Mouse (Mus musculus) neural tube, embryonic 15.5 days (tissue): ENCODE data around the gene Plpp1. TPM values are rescaled to one million over a fixed set of nuclear protein-coding genes. Genes with fewer than 3 reads are reported as not detected.
A peak's percentile ranks its signal among the peaks of the same experiment; 100 is the strongest.

Source experiments
- ATAC-seq: fragments of 200-750 bp; cut with Nextera tagmentation; 2 replicates; pipeline ENCODE4 v1.8.0; 2017; ENCODE audit warnings: mild to moderate bottlenecking, moderate TSS enrichment, moderate library complexity; ENCODE audit not compliant: low FRiP score
- H3K27ac ChIP-seq: fragments of 300-500 bp; sonication (generic); replicated peaks from 2 replicates; pipeline ENCODE4 v1.5.1; 2015; ENCODE audit warnings: mild to moderate bottlenecking, inconsistent platforms
- H3K27me3 ChIP-seq: fragments of 300-500 bp; sonication (generic); replicated peaks from 2 replicates; pipeline ENCODE4 v1.6.1; 2015; ENCODE audit warnings: inconsistent platforms
- H3K36me3 ChIP-seq: fragments of 300-500 bp; sonication (generic); 2 replicates; pipeline ENCODE4 v1.6.1; 2015; ENCODE audit warnings: inconsistent platforms
- H3K4me1 ChIP-seq: fragments of 300-500 bp; sonication (generic); 2 replicates; pipeline ENCODE4 v1.6.1; 2015; ENCODE audit warnings: inconsistent platforms
- H3K4me2 ChIP-seq: fragments of 300-500 bp; sonication (generic); 2 replicates; pipeline ENCODE4 v1.6.1; 2015; ENCODE audit warnings: inconsistent platforms, mild to moderate bottlenecking, moderate library complexity
- H3K4me3 ChIP-seq: fragments of 300-500 bp; sonication (generic); replicated peaks from 2 replicates; pipeline ENCODE4 v1.5.1; 2015; ENCODE audit warnings: mild to moderate bottlenecking, inconsistent platforms
- H3K9ac ChIP-seq: fragments of 300-500 bp; sonication (generic); replicated peaks from 2 replicates; pipeline ENCODE4 v1.6.1; 2015; ENCODE audit warnings: mild to moderate bottlenecking, inconsistent platforms
- H3K9me3 ChIP-seq: fragments of 300-500 bp; sonication (generic); replicated peaks from 2 replicates; pipeline ENCODE4 v1.6.1; 2016; ENCODE audit warnings: inconsistent platforms
- WGBS: fragments of 180-500 bp; shearing (Covaris S2); methylation state at CpG from one replicate; pipeline ENCODE4 v1.1.7; 2015; ENCODE audit warnings: mixed read lengths; 5-methylcytosine and 5-hydroxymethylcytosine counted together
- polyA plus RNA-seq: library from polyadenylated mRNA; unstranded; fragments of >200 nt; fragmentation: Nextera tagmentation; extraction: Ambion mirVana; gene quantifications from 2 replicates; pipeline ENCODE4 v1.2.1, GENCODE M21; 2015

Plpp1 gene
- 73.3 and 77.0 TPM in 2 replicates for polyA plus RNA-seq

DNA sequence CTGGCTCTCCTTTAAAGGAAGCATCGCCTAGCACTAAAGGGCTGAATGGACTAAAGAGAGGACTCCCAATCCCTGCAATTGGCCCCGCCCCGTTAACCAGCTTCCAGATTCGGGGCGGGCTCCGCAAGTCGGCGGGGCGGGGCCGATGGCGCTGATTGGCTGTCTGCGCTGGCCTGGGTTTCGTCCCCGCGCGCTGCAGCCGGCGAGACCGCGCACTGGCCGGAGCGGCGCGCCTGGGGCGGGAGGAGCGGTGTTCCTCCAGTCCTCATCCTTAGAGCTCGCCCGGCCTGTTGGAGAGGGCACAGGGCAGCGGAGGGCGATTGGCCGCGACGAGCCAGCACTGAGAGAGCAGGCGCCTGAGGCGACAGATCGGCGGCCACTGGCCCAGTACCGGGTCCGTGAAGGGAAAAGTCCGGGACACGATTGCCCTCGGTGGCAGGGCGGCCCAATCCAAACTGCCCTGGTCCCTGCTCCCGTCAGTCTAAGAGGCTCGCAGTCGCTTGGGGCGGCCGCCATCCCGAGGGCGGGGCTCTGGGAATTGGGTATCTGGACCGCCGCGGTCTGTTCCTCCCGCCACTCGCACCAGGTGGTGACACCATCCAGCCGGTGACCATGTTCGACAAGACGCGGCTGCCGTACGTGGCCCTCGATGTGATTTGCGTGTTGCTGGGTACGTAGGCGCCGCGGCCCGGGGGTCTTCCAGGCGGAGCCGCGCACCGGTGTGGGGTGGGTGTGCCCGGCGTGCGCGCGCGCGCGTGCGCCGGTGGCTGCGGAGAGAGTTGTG is at the start of gene Plpp1:
Gene Plpp1 (plus strand): TSS at position 196 of the 784 bp plus-strand sequence.
- Histone ChIP-seq H3K4me2 (peak within 1 kb of the TSS; percentile 86), H3K4me3 (peak within 1 kb of the TSS; percentile 87), H3K4me1 (peaks cover 24% of the 10 kb centered on the region), H3K36me3 (peaks cover 4% of the 10 kb centered on the region), H3K27ac (peak within 1 kb of the TSS; percentile 98), H3K9ac (peak within 1 kb of the TSS; percentile 95), H3K9me3 (no peaks in the 10 kb centered on the region), H3K27me3 (no peaks in the 10 kb centered on the region)
- ATAC-seq = peak; percentile 97
- WGBS = under 1% methylated on average over 77 of the region's 83 CpGs

DNA sequence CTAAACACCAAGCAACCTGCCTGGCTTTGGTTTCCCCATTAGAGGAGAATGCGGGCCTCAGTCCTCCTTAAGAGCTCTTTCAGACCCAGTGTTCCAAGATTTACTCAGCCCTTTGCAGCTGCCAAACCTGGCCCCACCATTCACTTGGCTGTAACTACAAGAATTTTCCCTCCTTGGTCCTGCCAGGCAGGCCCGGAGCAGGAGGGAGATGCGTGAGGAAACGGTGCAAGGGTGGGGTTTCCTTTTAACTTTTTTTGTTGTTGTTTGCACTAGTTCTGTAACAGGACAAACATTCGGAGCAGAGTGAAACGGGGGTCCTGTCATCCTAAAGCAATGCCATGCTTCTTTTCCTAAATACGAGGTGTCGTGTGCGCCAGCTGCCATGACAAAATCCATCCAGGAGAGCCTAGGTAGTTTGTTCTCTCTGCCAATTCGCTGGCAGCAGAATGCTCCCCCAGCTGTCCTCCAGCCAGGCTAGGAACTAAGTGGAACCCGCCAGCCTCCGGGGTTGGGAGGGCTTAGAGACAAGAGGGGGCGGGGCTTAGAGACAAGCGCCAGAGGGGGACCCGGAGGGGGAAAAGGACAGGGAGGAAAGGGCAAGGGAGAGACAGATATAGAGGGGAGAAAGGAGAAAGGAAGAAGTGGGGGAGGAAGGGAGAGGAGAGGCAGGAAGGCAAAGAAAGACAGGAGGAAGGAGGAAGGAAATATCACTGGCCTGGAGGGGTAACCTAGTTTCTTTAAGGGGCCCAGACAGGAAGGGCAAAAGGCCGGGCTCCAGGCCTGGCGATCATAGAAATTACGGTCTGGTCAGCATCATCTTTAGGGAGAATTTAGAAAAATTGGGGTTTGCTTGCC is 48.9 kb upstream of the Plpp1 start:
- Histone ChIP-seq H3K27me3 (no peaks in the 10 kb centered on the region), H3K4me2 (peak overlapping the region; percentile 40), H3K4me1 (peaks cover 13% of the 10 kb centered on the region), H3K27ac (peak overlapping the region; percentile 65), H3K9me3 (no peaks in the 10 kb centered on the region), H3K36me3 (no peaks in the 10 kb centered on the region), H3K9ac (no peak overlapping the region), H3K4me3 (no peak overlapping the region)
- ATAC-seq = 0 out of 2 replicates have a peak, but pooled peaks have one; percentile 30
- WGBS = 38% methylated on average over 18 of the region's 18 CpGs

DNA sequence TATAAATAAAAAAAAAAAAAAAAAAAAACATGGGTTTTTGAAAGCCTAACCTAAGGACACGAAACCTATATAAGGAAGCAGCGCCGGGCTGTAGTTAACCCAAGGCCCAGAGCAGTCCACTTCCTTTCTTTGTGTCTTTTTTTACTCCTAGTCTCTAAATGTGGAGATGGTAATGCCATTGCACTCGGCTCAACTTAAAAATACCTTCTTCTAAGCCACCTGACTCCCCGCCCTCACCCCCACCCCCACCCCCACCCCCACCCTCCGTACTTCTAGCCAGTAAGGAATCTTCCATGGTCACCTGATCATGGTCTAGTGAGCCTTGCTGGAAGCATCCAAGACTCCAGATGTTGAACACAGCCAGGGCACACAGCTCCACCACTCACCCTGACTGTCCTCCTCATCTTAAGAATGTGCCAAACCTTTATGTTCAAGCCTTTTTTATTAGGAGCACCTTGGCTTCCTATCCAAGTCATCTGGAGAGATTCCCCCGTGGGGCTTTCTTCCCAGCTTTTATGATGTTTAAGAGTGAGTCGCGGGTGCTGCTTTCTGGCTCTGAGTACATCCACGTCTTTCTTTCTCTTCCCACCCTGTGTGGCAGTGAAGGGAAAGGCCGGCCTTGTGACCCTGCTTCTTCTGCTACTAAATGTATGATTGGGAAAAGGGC is 48.1 kb upstream of the Plpp1 start:
- Histone ChIP-seq H3K4me3 (no peak overlapping the region), H3K9me3 (no peaks in the 10 kb centered on the region), H3K27ac (no peak overlapping the region), H3K4me2 (no peak overlapping the region), H3K36me3 (no peaks in the 10 kb centered on the region), H3K27me3 (no peaks in the 10 kb centered on the region), H3K9ac (no peak overlapping the region), H3K4me1 (peaks cover 13% of the 10 kb centered on the region)
- WGBS = 77% methylated on average over 11 of the region's 11 CpGs
- no peak for ATAC-seq

DNA sequence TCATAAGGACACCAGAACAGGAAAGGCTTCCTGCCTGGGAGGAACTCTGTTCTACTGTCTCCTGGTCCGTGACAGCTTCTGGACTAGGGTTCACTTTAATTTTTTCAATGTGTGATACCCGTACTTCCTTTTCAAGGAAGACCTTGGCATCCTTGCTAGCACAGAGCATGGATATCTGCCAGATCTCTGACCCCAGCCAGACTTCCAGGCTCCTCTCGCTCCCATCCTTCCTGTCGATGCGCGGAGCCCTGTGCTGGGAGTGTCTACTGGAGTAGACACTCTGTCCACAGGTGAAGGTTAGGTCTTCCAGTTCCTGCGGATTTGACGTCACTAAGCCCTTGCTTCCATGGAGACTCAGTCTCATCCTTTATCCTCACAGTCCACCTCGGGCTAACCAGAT is 47.1 kb upstream of the Plpp1 start:
- Histone ChIP-seq H3K27me3 (no peaks in the 10 kb centered on the region), H3K9me3 (no peaks in the 10 kb centered on the region), H3K4me2 (no peak overlapping the region), H3K9ac (no peak overlapping the region), H3K4me1 (peaks cover 13% of the 10 kb centered on the region), H3K4me3 (no peak overlapping the region), H3K36me3 (no peaks in the 10 kb centered on the region), H3K27ac (no peak overlapping the region)
- no peak for ATAC-seq
- 88% methylated on average over 9 of the region's 9 CpGs for WGBS

DNA sequence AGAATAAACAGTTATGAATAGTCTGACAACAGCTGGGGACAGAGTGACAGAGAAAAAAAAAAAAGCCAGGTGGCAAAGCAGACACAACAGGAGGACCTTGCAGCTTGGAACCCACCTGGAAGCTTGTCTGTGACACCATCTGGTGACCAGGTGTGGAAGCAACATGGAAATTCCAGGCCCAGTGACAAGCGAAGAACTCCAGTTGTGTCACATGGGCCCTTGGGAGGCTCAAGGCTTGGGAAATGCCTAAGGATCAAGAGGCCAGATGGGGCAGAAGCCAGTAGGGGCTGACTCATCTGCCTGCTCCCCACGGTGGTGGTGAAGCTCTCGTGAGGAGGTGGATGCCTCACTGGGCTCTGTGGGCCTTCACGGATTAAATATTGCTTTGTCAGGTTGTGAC is 45.7 kb upstream of the Plpp1 start:
- no peak overlapping the region for H3K4me3 ChIP-seq
- H3K4me1 ChIP-seq = peaks cover 13% of the 10 kb centered on the region
- ATAC-seq = no peak
- H3K9ac ChIP-seq = no peak overlapping the region
- H3K4me2 ChIP-seq = no peak overlapping the region
- no peaks in the 10 kb centered on the region for H3K27me3 ChIP-seq
- no peaks in the 10 kb centered on the region for H3K9me3 ChIP-seq
- no peaks in the 10 kb centered on the region for H3K36me3 ChIP-seq
- 48% methylated on average over 4 of the region's 4 CpGs for WGBS
- H3K27ac ChIP-seq = no peak overlapping the region

DNA sequence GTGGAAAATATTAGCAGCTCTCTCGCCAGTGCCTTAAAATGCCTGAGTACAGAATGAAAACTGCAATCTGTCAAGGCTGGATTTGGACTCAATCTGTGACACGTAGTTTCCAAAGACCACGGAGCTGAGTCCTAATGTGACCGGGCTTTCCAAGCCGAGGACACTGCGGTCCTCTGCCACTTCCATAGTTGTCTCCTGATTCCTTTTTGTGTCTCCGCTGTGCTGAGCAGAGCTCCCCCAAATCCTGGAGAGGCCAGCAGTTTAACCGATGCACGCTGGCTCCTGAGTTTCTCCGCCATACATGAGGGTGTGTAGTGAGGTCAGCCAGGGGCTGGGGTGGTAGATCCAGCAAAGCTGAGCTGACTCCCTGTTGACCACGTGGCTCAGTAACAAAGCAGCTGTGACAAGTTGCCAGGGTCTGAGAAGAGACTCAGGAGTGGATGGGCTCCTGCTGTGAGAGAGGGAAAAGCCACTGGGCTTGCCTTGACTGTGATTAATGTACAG is 45.0 kb upstream of the Plpp1 start:
- Histone ChIP-seq H3K27ac (peak overlapping the region; percentile 51; the same call in 1 of the 2 replicates), H3K4me3 (no peak overlapping the region), H3K4me2 (no peak overlapping the region), H3K9me3 (no peaks in the 10 kb centered on the region), H3K36me3 (no peaks in the 10 kb centered on the region), H3K27me3 (no peaks in the 10 kb centered on the region), H3K4me1 (peaks cover 13% of the 10 kb centered on the region), H3K9ac (no peak overlapping the region)
- ATAC-seq = no peak
- WGBS = 58% methylated on average over 11 of the region's 11 CpGs

DNA sequence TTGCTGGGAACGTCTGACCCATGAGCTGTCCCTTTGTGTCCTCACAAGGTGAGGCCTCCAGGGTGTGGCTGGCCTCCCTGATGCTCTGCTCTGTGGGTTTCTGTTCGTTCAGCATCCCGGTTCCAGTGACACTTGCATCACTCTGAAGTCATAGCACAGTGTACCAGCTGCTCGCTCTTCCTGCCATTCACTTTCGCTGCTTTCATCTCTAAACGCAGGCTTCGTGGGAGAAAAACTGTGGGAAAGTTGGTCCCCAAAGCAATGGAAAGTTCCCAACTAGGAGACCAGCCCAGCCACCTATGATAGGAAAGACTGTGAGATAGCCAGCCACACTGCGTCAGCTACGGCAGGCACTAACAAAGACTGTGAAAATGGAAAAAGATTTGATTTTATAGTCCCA is 43.2 kb upstream of the Plpp1 start:
- H3K27me3 ChIP-seq = no peaks in the 10 kb centered on the region
- no peaks in the 10 kb centered on the region for H3K36me3 ChIP-seq
- H3K9me3 ChIP-seq = no peaks in the 10 kb centered on the region
- no peak overlapping the region for H3K4me3 ChIP-seq
- no peak for ATAC-seq
- H3K4me2 ChIP-seq = no peak overlapping the region
- peaks cover 6% of the 10 kb centered on the region for H3K4me1 ChIP-seq
- H3K9ac ChIP-seq = no peak overlapping the region
- no peak overlapping the region for H3K27ac ChIP-seq
- 87% methylated on average over 9 of the region's 9 CpGs for WGBS

DNA sequence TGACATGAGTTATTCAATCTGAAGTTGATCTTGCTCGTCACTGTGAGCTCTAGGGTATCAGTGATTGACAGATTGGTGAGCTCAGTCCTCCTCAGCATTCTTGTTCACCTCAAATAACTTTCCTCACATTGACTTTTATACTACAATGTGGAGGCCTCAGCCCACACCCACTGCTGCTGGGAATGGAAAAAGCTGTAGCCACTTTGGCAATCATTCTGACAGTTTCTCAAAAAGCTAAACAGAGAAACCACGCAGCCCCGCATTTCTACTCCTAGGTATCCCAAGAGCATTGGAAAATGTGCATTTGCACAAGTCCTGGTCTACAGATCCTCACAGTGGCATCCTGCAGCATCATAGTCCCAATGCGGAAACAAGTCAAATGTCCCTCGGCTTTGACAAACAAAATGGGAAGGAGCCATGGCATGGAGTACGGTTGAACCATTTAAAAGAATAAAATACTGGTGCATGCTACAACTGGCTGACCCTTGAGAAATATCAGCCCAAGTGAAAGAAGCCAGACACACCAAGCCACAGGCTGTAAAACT is 42.0 kb upstream of the Plpp1 start:
- H3K4me2 ChIP-seq = no peak overlapping the region
- WGBS = 91% methylated on average over 6 of the region's 6 CpGs
- H3K4me3 ChIP-seq = no peak overlapping the region
- no peak overlapping the region for H3K9ac ChIP-seq
- ATAC-seq = no peak
- peaks cover 6% of the 10 kb centered on the region for H3K4me1 ChIP-seq
- no peaks in the 10 kb centered on the region for H3K27me3 ChIP-seq
- H3K27ac ChIP-seq = no peak overlapping the region
- H3K36me3 ChIP-seq = no peaks in the 10 kb centered on the region
- no peaks in the 10 kb centered on the region for H3K9me3 ChIP-seq

DNA sequence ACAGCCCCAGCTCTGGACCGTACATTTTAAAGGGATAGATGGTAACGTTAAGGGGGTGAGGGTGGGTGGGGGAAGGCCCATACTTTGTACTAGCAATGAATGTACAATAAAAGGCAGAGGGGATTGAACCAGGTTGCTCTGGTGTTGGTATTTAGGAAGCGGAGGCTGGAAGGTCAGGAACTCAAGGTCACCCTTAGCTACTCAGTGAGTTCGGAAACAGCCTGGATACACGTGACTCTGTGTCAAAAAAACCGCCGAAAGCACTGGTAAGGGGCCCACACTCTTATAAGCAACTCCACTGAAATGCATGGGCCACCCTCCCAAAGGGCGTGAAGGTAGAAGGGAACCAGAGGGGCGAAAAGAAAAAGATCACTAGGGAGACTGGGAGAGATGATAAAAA is 41.2 kb upstream of the Plpp1 start:
- Histone ChIP-seq H3K27ac (no peak overlapping the region), H3K27me3 (no peaks in the 10 kb centered on the region), H3K36me3 (no peaks in the 10 kb centered on the region), H3K9me3 (no peaks in the 10 kb centered on the region), H3K9ac (no peak overlapping the region), H3K4me2 (no peak overlapping the region), H3K4me1 (peaks cover 6% of the 10 kb centered on the region), H3K4me3 (no peak overlapping the region)
- no peak for ATAC-seq
- WGBS = 78% methylated on average over 9 of the region's 9 CpGs

DNA sequence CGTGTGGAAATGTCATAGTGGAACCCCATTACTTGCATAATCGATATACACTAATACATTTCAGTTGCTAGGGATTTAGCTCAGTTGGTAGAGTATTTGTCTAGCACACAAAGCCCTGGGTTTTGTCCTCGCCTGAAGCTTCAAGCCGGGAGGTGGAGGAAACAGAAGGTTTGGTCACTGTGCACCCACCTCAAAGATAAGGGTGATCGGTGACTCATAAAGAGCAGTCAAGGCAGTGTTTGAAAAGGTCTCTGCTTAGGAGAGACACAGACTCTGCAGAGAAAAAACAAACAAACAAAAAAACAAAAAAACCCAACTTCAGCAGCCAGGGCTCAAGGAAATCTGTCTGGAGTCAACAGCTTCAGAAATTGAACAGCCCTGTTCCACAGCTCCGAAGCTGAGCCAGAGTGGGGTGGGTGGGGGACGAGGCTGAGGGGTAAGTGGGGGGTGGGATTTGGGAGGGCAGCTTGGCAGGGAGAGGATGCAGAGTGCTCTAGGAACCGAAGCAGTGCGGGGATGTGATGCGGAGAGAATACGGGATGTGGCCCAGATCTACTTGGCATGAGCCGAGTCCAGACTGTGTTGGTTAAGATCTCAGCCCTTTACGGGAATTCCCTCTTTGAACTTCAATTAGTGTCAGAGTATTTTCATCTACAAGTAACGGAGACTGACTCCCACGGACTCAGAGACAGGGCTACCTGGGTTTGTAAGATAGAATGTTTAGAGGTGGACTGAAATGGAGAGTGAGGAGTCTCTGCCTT is 40.6 kb upstream of the Plpp1 start:
- Histone ChIP-seq H3K36me3 (no peaks in the 10 kb centered on the region), H3K4me2 (no peak overlapping the region), H3K9me3 (no peaks in the 10 kb centered on the region), H3K9ac (no peak overlapping the region), H3K27me3 (no peaks in the 10 kb centered on the region), H3K27ac (no peak overlapping the region), H3K4me3 (no peak overlapping the region), H3K4me1 (peaks cover 6% of the 10 kb centered on the region)
- no peak for ATAC-seq
- 79% methylated on average over 15 of the region's 15 CpGs for WGBS

DNA sequence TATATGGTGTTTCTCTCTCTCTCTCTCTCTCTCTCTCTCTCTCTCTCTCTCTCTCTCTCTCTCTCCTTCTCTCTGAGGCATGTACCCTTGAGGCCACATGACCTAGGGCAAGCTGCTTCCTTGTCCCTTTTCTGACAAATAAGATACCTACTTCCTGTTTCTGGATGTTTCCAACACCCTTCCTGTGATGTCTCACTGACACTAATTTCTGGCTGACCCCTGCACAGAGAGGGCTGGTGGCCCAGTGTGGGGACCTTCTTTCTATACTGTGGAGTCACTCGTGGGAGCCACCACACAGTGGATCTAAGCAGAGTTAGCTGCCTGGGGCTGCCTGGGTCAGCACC is 40.1 kb upstream of the Plpp1 start:
- H3K27ac ChIP-seq = no peak overlapping the region
- no peak for ATAC-seq
- no peaks in the 10 kb centered on the region for H3K27me3 ChIP-seq
- 52% methylated on average over 1 of the region's 1 CpGs for WGBS
- no peak overlapping the region for H3K4me3 ChIP-seq
- H3K4me1 ChIP-seq = peaks cover 4% of the 10 kb centered on the region; the same call in 1 of the 2 replicates
- no peak overlapping the region for H3K4me2 ChIP-seq
- no peak overlapping the region for H3K9ac ChIP-seq
- H3K9me3 ChIP-seq = no peaks in the 10 kb centered on the region
- no peaks in the 10 kb centered on the region for H3K36me3 ChIP-seq
